Mouse (Mus musculus) cerebellum, postnatal 4 days (tissue): ENCODE measurements at regions not wholly inside any gene's neighbourhood (a gene's known extent, or its start where the extent isn't known, plus 50 kb on each side); places are given as distances from the start of the nearest gene placed in this dataset.
"Not testable (repeated sequence)": the region's sequence is repeated elsewhere in the genome, so short reads cannot be mapped to it uniquely, and the experiment has no call there.

Experiments
- DNase-seq, 2 experiments: peaks; one replicate each; pipeline ENCODE4 v3.0.0; 2022; ENCODE audit warnings: low spot score in 2 of 2, mixed read lengths in 1 of 2

- not testable (repeated sequence) for DNase-seq
Measured at GRCm38 (mm10) chr12:80055894-80056293, 56.9 kb downstream of the Zfp36l1 start.

- no peak for DNase-seq
Measured at GRCm38 (mm10) chr12:80055394-80055793, 57.4 kb downstream of the Zfp36l1 start.

GRCm38 (mm10) chr12:80054655-80055037, 58.2 kb downstream of the Zfp36l1 start:
- DNase-seq, result no peak

GRCm38 (mm10) chr12:80053902-80054654, 58.7 kb downstream of the Zfp36l1 start:
- DNase-seq, result no peak

- no peak for DNase-seq
Measured at GRCm38 (mm10) chr12:80048215-80048979, 64.4 kb downstream of the Zfp36l1 start.

- no peak for DNase-seq
Measured at GRCm38 (mm10) chr12:80046625-80047303, 66.0 kb downstream of the Zfp36l1 start.

- DNase-seq, result no peak
Measured at GRCm38 (mm10) chr12:80041510-80042324, 71.1 kb downstream of the Zfp36l1 start.

GRCm38 (mm10) chr12:80041012-80041411, 71.8 kb downstream of the Zfp36l1 start:
- DNase-seq, result no peak

- DNase-seq, result no peak
Measured at GRCm38 (mm10) chr12:80040233-80040632, 72.6 kb downstream of the Zfp36l1 start.

GRCm38 (mm10) chr12:80039150-80039549, 73.7 kb downstream of the Zfp36l1 start:
- no peak for DNase-seq

GRCm38 (mm10) chr12:80035500-80036271, 77.1 kb downstream of the Zfp36l1 start:
- no peak for DNase-seq

GRCm38 (mm10) chr12:80034963-80035411, 77.8 kb downstream of the Zfp36l1 start:
- DNase-seq, result no peak

- no peak for DNase-seq
Measured at GRCm38 (mm10) chr12:80034100-80034499, 78.7 kb downstream of the Zfp36l1 start.

GRCm38 (mm10) chr12:80032520-80032919, 80.3 kb downstream of the Zfp36l1 start:
- DNase-seq, result no peak

GRCm38 (mm10) chr12:80028301-80028700, 84.5 kb downstream of the Zfp36l1 start:
- DNase-seq, result no peak

- DNase-seq, result no peak
Measured at GRCm38 (mm10) chr12:80023107-80024078, 89.4 kb downstream of the Zfp36l1 start.

- no peak for DNase-seq
Measured at GRCm38 (mm10) chr12:80022181-80023106, 90.4 kb downstream of the Zfp36l1 start.

GRCm38 (mm10) chr12:80021030-80021473, 91.8 kb downstream of the Zfp36l1 start:
- no peak for DNase-seq
